23 mouse cellular contexts compared by ENCODE assay signal in genomic region chr2:59583961-59584360, GRCm38 (mm10). TPM values are rescaled to one million over a fixed set of nuclear protein-coding genes. Genes with fewer than 3 reads are reported as not detected.
DNase-seq lines count a peak whose midpoint lies in the region; ATAC-seq lines count a peak whose summit lies in the region.
"Had no signal": no experiment of that assay in that cellular context is flagged by ENCODE, and none has a peak within 500 bp of the region (broad histone marks: within the 10 kb centered on the region; RNA-seq: fewer than 3 reads in every experiment).

No protein-coding gene starts in this region.

- peaks cover 5% of the 10 kb centered on the region; the same call in 1 of the 2 replicates for H3K4me1 ChIP-seq in heart, embryonic 10.5 days
- peaks cover 5% of the 10 kb centered on the region; the same call in 1 of the 2 replicates for H3K4me1 ChIP-seq in forebrain, embryonic 12.5 days
- H3K4me1 ChIP-seq: embryonic facial prominence, embryonic 12.5 days; heart, embryonic 15.5 days; hindbrain, embryonic 13.5 days had no signal

- ATAC-seq in forebrain, embryonic 12.5 days (ENCODE audit: low FRiP score), result no peak
- ATAC-seq: forebrain, embryonic 13.5 days; forebrain, postnatal 0 days; hindbrain, postnatal 0 days had no signal

- peak; percentile 27 for DNase-seq in heart, adult 11 months
- DNase-seq in heart, embryonic 10.5 days (ENCODE audit: low spot score), result no peak
- peak; percentile 16 to 25 for DNase-seq in left cerebral cortex, adult 9 months (ENCODE audit: low spot score in 2 of 2)
- no peak for DNase-seq in left cerebral cortex, postnatal 4 days
- peak; percentile 70 for DNase-seq in 3T3-L1 (ENCODE audit: low read depth, low spot score)
- DNase-seq in brain, adult 2 months (ENCODE audit: low read depth, low spot score), result peak; percentile 71
- DNase-seq: adrenal gland, adult 8-10 months; adrenal gland, postnatal 36 days; cerebellum, adult 11 months; cerebellum, adult 9-10 months; cerebellum, postnatal 25 days; forebrain, postnatal 0 days; gastrocnemius, postnatal 36 days; heart, adult 18-20 months; heart, postnatal 14 days had no signal

- no peak overlapping the region for H3K27ac ChIP-seq in heart, embryonic 10.5 days
- H3K27ac ChIP-seq in forebrain, embryonic 12.5 days, result no peak overlapping the region
- H3K27ac ChIP-seq: embryonic facial prominence, embryonic 12.5 days; forebrain, embryonic 13.5 days; heart, embryonic 15.5 days; hindbrain, embryonic 13.5 days; hindbrain, postnatal 0 days had no signal

- no peaks in the 10 kb centered on the region for H3K9me3 ChIP-seq in heart, embryonic 10.5 days
- no peaks in the 10 kb centered on the region for H3K9me3 ChIP-seq in forebrain, embryonic 12.5 days
- H3K9me3 ChIP-seq: forebrain, embryonic 13.5 days; heart, embryonic 15.5 days; hindbrain, embryonic 13.5 days had no signal

- H3K4me3 ChIP-seq in heart, embryonic 10.5 days, result no peak overlapping the region
- no peak overlapping the region for H3K4me3 ChIP-seq in forebrain, embryonic 12.5 days (replicated peaks)
- H3K4me3 ChIP-seq: embryonic facial prominence, embryonic 12.5 days; forebrain, embryonic 13.5 days; heart, embryonic 15.5 days; hindbrain, embryonic 13.5 days had no signal

- no peaks in the 10 kb centered on the region for H3K27me3 ChIP-seq in heart, embryonic 10.5 days (ENCODE audit: insufficient read depth, poor library complexity, severe bottlenecking)
- H3K27me3 ChIP-seq in forebrain, embryonic 12.5 days, result no peaks in the 10 kb centered on the region
- H3K27me3 ChIP-seq: CH12.LX; embryonic facial prominence, embryonic 12.5 days; forebrain, embryonic 13.5 days; heart, embryonic 15.5 days; hindbrain, embryonic 13.5 days had no signal

- H3K4me2 ChIP-seq in forebrain, embryonic 12.5 days, result no peak overlapping the region
- H3K4me2 ChIP-seq: embryonic facial prominence, embryonic 12.5 days; forebrain, embryonic 13.5 days; heart, embryonic 11.5 days; heart, embryonic 15.5 days; hindbrain, embryonic 13.5 days had no signal

- H3K36me3 ChIP-seq in heart, embryonic 10.5 days, result no peaks in the 10 kb centered on the region
- no peaks in the 10 kb centered on the region for H3K36me3 ChIP-seq in forebrain, embryonic 12.5 days (replicated peaks)
- H3K36me3 ChIP-seq: embryonic facial prominence, embryonic 12.5 days; heart, embryonic 15.5 days; hindbrain, embryonic 13.5 days had no signal

- 85% methylated on average over 6 of the region's 6 CpGs for WGBS in heart, embryonic 10.5 days
- WGBS in forebrain, embryonic 12.5 days, result 92% methylated on average over 6 of the region's 6 CpGs

- intact Hi-C loops in left cerebral cortex, postnatal 4 days (cut with DNase I), result no loop called here

- H3K9ac ChIP-seq in forebrain, embryonic 12.5 days, result no peak overlapping the region
- H3K9ac ChIP-seq: embryonic facial prominence, embryonic 12.5 days; forebrain, embryonic 13.5 days; forebrain, postnatal 0 days; heart, embryonic 15.5 days; hindbrain, embryonic 13.5 days had no signal

RNA-seq across cellular contexts. Expression of gene Tanc1, which starts 27.9 kb away (rescaled TPM):
- 40.7 and 41.3 TPM in 2 replicates for polyA plus RNA-seq in heart, embryonic 10.5 days (2016; fragmentation: Nextera tagmentation; extraction: Ambion mirVana)
- 10 to 100 TPM in 1 of 2 experiments, 1 to 10 TPM in 1; 9.4 to 10.8 TPM for total RNA-seq in left cerebral cortex, postnatal 4 days (2021)
- polyA plus RNA-seq in forebrain, embryonic 12.5 days (2016; fragmentation: Nextera tagmentation; extraction: Ambion mirVana), result 20.0 and 23.6 TPM in 2 replicates

Comparison
In these comparisons a context has a peak if more than half of its experiments do, and no peak if none do; other contexts are left out.
1. DNase-seq: peak in heart, adult 11 months (single experiment), left cerebral cortex, adult 9 months (2 of 2), 3T3-L1 (single experiment) and brain, adult 2 months (single experiment); none in heart, embryonic 10.5 days (single experiment) and left cerebral cortex, postnatal 4 days (single experiment).